In the genomic region with DNA sequence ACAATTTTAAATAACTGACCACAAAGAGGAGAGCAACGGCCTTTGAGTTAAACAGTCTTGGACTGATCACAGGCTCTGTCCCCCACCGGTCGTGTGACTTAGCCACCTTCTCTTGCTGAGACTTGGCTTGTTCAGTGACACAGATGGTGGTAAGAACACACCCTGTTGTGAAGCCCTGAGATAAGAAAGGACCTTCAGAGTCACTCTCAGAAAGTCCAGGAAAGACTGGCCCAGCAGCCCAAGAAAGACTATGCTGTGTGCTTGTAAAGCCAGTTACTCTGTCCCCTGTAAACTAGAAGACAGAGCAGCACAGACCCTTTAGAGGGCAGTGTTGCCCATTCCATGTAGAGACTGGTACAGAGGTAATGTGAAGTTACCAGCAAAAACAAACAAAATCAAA, we compare ENCODE assay signal across 9 mouse cellular contexts. TPM values are rescaled to one million over a fixed set of nuclear protein-coding genes. Genes with fewer than 3 reads are reported as not detected.
DNase-seq lines count a peak whose midpoint lies in the region; ATAC-seq lines count a peak whose summit lies in the region.
"Had no signal": no experiment of that assay in that cellular context is flagged by ENCODE, and none has a peak within 500 bp of the region (broad histone marks: within the 10 kb centered on the region; RNA-seq: fewer than 3 reads in every experiment).

No protein-coding gene starts in this region.

- H3K27ac ChIP-seq in heart, embryonic 11.5 days (ENCODE audit: low read depth, low read length), result peak overlapping the region; percentile 50; the same call in 1 of the 2 replicates
- no peak overlapping the region for H3K27ac ChIP-seq in heart, embryonic 12.5 days (ENCODE audit: poor library complexity, severe bottlenecking)
- H3K27ac ChIP-seq in limb, embryonic 11.5 days (replicated peaks; ENCODE audit: low read depth, low read length), result no peak overlapping the region
- H3K27ac ChIP-seq: macrophage had no signal

- H3K36me3 ChIP-seq in heart, embryonic 11.5 days (ENCODE audit: control insufficient read depth, insufficient read depth, low read length), result no peaks in the 10 kb centered on the region
- no peaks in the 10 kb centered on the region for H3K36me3 ChIP-seq in heart, embryonic 12.5 days
- no peaks in the 10 kb centered on the region for H3K36me3 ChIP-seq in limb, embryonic 11.5 days (ENCODE audit: control insufficient read depth, insufficient read depth, low read length)

- 49% methylated on average over 3 of the region's 3 CpGs for WGBS in heart, embryonic 11.5 days (ENCODE audit: insufficient replicate concordance)
- WGBS in heart, embryonic 12.5 days, result 46% methylated on average over 3 of the region's 3 CpGs
- WGBS in limb, embryonic 11.5 days, result 56% methylated on average over 3 of the region's 3 CpGs

- H3K9ac ChIP-seq in heart, embryonic 11.5 days (ENCODE audit: low read depth, low read length), result no peak overlapping the region
- no peak overlapping the region; the same call in 1 of the 2 replicates for H3K9ac ChIP-seq in heart, embryonic 12.5 days
- H3K9ac ChIP-seq in limb, embryonic 11.5 days (ENCODE audit: low read length), result no peak overlapping the region

- peak overlapping the region; percentile 88 for H3K4me2 ChIP-seq in heart, embryonic 11.5 days
- H3K4me2 ChIP-seq in heart, embryonic 12.5 days, result peak overlapping the region; percentile 85
- H3K4me2 ChIP-seq in limb, embryonic 11.5 days (ENCODE audit: low read depth, severe bottlenecking), result no peak overlapping the region

- no peak for DNase-seq in heart, adult 9 months (ENCODE audit: low spot score in 2 of 2)
- DNase-seq in NIH3T3 (ENCODE audit: low read depth), result peak; percentile 77
- DNase-seq in limb, embryonic 11.5 days (ENCODE audit: low spot score), result peak; percentile 51
- DNase-seq in retina, postnatal 1 day, result peak; percentile 55
- DNase-seq in gastrocnemius, postnatal 10 days, result no peak
- no peak for DNase-seq in layer of hippocampus, postnatal 14 days (ENCODE audit: low spot score in 2 of 2)

- no peaks in the 10 kb centered on the region for H3K27me3 ChIP-seq in heart, embryonic 11.5 days (ENCODE audit: control insufficient read depth, insufficient read depth, low read length)
- H3K27me3 ChIP-seq in heart, embryonic 12.5 days (replicated peaks), result no peaks in the 10 kb centered on the region
- no peaks in the 10 kb centered on the region for H3K27me3 ChIP-seq in limb, embryonic 11.5 days (ENCODE audit: control insufficient read depth, insufficient read depth, low read length)

- no peaks in the 10 kb centered on the region for H3K9me3 ChIP-seq in heart, embryonic 11.5 days (replicated peaks; ENCODE audit: control insufficient read depth, low read length)
- H3K9me3 ChIP-seq in heart, embryonic 12.5 days (replicated peaks), result no peaks in the 10 kb centered on the region
- H3K9me3 ChIP-seq in limb, embryonic 11.5 days (ENCODE audit: control insufficient read depth, low read length), result no peaks in the 10 kb centered on the region

- H3K4me1 ChIP-seq in heart, embryonic 11.5 days (ENCODE audit: control insufficient read depth, insufficient read depth, low read length), result peaks cover 14% of the 10 kb centered on the region
- peaks cover 30% of the 10 kb centered on the region for H3K4me1 ChIP-seq in heart, embryonic 12.5 days (replicated peaks)
- peaks cover 7% of the 10 kb centered on the region; the same call in 1 of the 2 replicates for H3K4me1 ChIP-seq in limb, embryonic 11.5 days (ENCODE audit: control insufficient read depth, insufficient read depth, low read length)

- H3K4me3 ChIP-seq in heart, embryonic 11.5 days (ENCODE audit: low read depth, low read length), result no peak overlapping the region
- peak overlapping the region; percentile 61 for H3K4me3 ChIP-seq in heart, embryonic 12.5 days
- H3K4me3 ChIP-seq in limb, embryonic 11.5 days (ENCODE audit: low read depth, low read length), result no peak overlapping the region

- ATAC-seq in heart, embryonic 11.5 days (replicated peaks; ENCODE audit: insufficient number of reproducible peaks, low FRiP score, low TSS enrichment), result peak; percentile 63
- ATAC-seq in heart, embryonic 12.5 days (ENCODE audit: insufficient number of reproducible peaks, low FRiP score), result peak; percentile 68
- ATAC-seq in limb, embryonic 11.5 days (ENCODE audit: insufficient number of reproducible peaks, low FRiP score, low TSS enrichment, low read depth), result 0 out of 2 replicates have a peak, but pooled peaks have one; percentile 20

RNA-seq across cellular contexts. Expression of a gene that starts 3.2 kb away (rescaled TPM):
- polyA plus RNA-seq in heart, embryonic 11.5 days (2014; fragmentation: Nextera tagmentation; extraction: Ambion mirVana), result 4.3 TPM in 2 replicates
- polyA plus RNA-seq in heart, embryonic 12.5 days (2016; fragmentation: Nextera tagmentation; extraction: Ambion mirVana), result 5.4 and 5.8 TPM in 2 replicates
- 3.0 and 3.4 TPM in 2 replicates for polyA plus RNA-seq in limb, embryonic 11.5 days (2014; fragmentation: Nextera tagmentation; extraction: Ambion mirVana)
- total RNA-seq in gastrocnemius, postnatal 10 days (2021), result 1 to 10 TPM; 3.7 to 5.2 TPM
- total RNA-seq in layer of hippocampus, postnatal 14 days (2021), result 1 to 10 TPM; 3.5 to 4.4 TPM

RNA-seq across cellular contexts. Expression of a gene that starts 26.7 kb away (rescaled TPM):
- polyA plus RNA-seq in heart, embryonic 11.5 days (2014; fragmentation: Nextera tagmentation; extraction: Ambion mirVana), result 74.6 and 78.3 TPM in 2 replicates
- polyA plus RNA-seq in heart, embryonic 12.5 days (2016; fragmentation: Nextera tagmentation; extraction: Ambion mirVana), result 64.3 and 65.4 TPM in 2 replicates
- polyA plus RNA-seq in limb, embryonic 11.5 days (2014; fragmentation: Nextera tagmentation; extraction: Ambion mirVana), result 130 and 140 TPM in 2 replicates
- 10 to 100 TPM; 33.1 to 33.5 TPM for total RNA-seq in gastrocnemius, postnatal 10 days (2021)
- 10 to 100 TPM; 54.4 to 55.3 TPM for total RNA-seq in layer of hippocampus, postnatal 14 days (2021)

Comparison
In these comparisons a context has a peak if more than half of its experiments do, and no peak if none do; other contexts are left out.
1. DNase-seq: peak in NIH3T3 (single experiment), limb, embryonic 11.5 days (single experiment) and retina, postnatal 1 day (single experiment); none in heart, adult 9 months (0 of 2), gastrocnemius, postnatal 10 days (single experiment) and layer of hippocampus, postnatal 14 days (0 of 2).
2. Peak in every context shown above with its lines, with median percentiles within 50 percentile points of each other: ATAC-seq.